Mouse (Mus musculus): ENCODE measurements at regions not wholly inside any gene's neighbourhood (a gene's known extent, or its start where the extent isn't known, plus 50 kb on each side); places are given as distances from the start of the nearest gene placed in this dataset.

DNA sequence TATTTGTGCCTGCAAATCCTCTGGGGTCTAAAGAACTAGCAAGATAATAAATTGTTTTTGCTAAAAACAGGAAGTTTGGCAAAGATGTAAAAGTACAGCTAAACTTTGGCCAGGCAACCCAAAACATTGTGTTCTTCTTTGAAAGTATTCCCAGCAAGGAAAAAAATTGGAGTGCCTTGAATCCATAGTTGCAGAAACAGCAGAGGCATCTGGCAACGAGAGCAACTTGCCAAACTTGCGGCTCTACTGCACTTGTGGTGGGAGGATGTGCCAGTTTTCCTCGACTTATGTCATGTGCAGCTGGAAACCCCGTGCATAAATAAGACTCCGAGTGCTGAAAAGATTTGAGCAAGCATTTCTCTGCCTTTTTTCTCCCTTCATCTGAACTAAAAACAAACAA, 185.2 kb upstream of the Meis1 start:
- TF ChIP-seq CTCF (IDR thresholded peaks at IDR 0.05; ENCODE audit: low read depth) (no peak), EP300 (IDR thresholded peaks at IDR 0.05; ENCODE audit: low read depth) (no peak)
- H3K4me1 ChIP-seq (replicated peaks; ENCODE audit: control insufficient read depth in 2 of 2, insufficient read depth in 2 of 2, low read length in 1 of 2): no peaks in the 10 kb centered on the region

DNA sequence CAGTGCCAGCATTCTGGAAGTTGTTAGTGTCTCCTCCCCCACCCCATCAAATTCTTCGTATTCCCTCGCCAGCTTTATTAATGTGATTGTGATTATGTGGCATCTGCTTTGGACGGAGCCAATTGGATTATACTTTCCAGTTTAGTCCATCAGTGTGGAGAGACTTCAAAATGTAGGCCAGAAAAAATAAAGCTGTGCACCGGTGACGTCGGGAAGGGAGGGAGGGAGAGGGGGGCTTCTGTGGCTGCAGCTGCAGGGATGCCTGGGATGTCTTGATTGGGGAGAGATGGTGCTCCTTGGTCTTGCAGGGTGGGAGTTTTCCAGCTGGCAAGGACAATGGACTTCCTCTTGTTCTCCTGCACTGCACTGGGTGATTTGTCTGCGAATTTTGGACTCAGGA, 185.7 kb upstream of the Meis1 start:
- no peak for TF ChIP-seq CTCF (IDR thresholded peaks at IDR 0.05; ENCODE audit: low read depth)
- no peak for TF ChIP-seq EP300 (IDR thresholded peaks at IDR 0.05; ENCODE audit: low read depth)
- Histone ChIP-seq H3K27me3 (ENCODE audit: control insufficient read depth, insufficient read depth, low read length) (no peaks in the 10 kb centered on the region), H3K9me3 (ENCODE audit: control insufficient read depth, low read length) (no peaks in the 10 kb centered on the region), H3K4me2 (ENCODE audit: low read depth) (no peak overlapping the region), H3K4me1 (replicated peaks; ENCODE audit: control insufficient read depth in 2 of 2, insufficient read depth in 2 of 2, low read length in 1 of 2) (no peaks in the 10 kb centered on the region), H3K4me3 (ENCODE audit: insufficient read depth in 1 of 2, low read depth in 2 of 2, low read length in 2 of 2) (no peak overlapping the region), H3K27ac (no peak overlapping the region), H3K9ac (replicated peaks) (no peak overlapping the region), H3K36me3 (replicated peaks; ENCODE audit: control insufficient read depth, insufficient read depth, low read depth) (no peaks in the 10 kb centered on the region)
- 47% methylated on average over 7 of the region's 7 CpGs for WGBS (ENCODE audit: insufficient replicate concordance)
- no peak for ATAC-seq (ENCODE audit: insufficient read depth)
- DNase-seq (ENCODE audit: low read depth in 3 of 3, low spot score in 3 of 3): no peak

More for the DNA sequence above, 185.2 kb upstream of the Meis1 start:
- Histone ChIP-seq H3K36me3 (replicated peaks; ENCODE audit: control insufficient read depth, insufficient read depth, low read depth) (no peaks in the 10 kb centered on the region), H3K9ac (replicated peaks) (no peak overlapping the region), H3K4me2 (ENCODE audit: low read depth) (no peak overlapping the region), H3K4me3 (ENCODE audit: insufficient read depth in 1 of 2, low read depth in 2 of 2, low read length in 2 of 2) (no peak overlapping the region), H3K27me3 (ENCODE audit: control insufficient read depth, insufficient read depth, low read length) (no peaks in the 10 kb centered on the region), H3K27ac (no peak overlapping the region), H3K9me3 (ENCODE audit: control insufficient read depth, low read length) (no peaks in the 10 kb centered on the region)
- ATAC-seq (ENCODE audit: insufficient read depth) (no peak), DNase-seq (ENCODE audit: low read depth in 3 of 3, low spot score in 3 of 3) (no peak)
- 52% methylated on average over 5 of the region's 5 CpGs for WGBS (ENCODE audit: insufficient replicate concordance)

DNA sequence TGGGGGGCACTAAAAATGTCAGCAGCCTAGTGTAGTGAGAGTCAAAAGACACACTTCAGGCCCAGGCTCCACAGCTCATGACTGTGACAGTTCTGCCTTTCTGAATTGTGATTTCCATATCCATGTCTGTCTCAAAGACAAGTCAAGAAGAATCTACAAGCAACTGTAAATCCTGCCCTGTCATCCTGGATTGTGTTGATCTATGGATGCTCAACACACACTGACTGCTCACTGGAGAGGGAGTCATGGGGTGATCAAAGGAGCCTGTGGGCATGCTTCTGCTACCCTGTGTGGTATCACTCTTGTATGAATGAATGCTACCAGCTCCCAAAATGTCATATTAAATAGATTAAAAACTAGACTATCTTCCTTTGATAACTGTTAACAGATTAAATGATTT, 186.4 kb upstream of the Meis1 start:
- no peaks in the 10 kb centered on the region for H3K27me3 ChIP-seq (ENCODE audit: control insufficient read depth, insufficient read depth, low read length)
- H3K4me1 ChIP-seq (replicated peaks; ENCODE audit: control insufficient read depth in 2 of 2, insufficient read depth in 2 of 2, low read length in 1 of 2): no peaks in the 10 kb centered on the region
- no peaks in the 10 kb centered on the region for H3K9me3 ChIP-seq (ENCODE audit: control insufficient read depth, low read length)
- ATAC-seq (ENCODE audit: insufficient read depth) (no peak), DNase-seq (ENCODE audit: low read depth in 3 of 3, low spot score in 3 of 3) (no peak)
- no peak overlapping the region for H3K4me3 ChIP-seq (ENCODE audit: insufficient read depth in 1 of 2, low read depth in 2 of 2, low read length in 2 of 2)
- no peak for TF ChIP-seq CTCF (IDR thresholded peaks at IDR 0.05; ENCODE audit: low read depth)
- TF ChIP-seq EP300 (IDR thresholded peaks at IDR 0.05; ENCODE audit: low read depth): no peak
- no peak overlapping the region for H3K9ac ChIP-seq (replicated peaks)
- H3K27ac ChIP-seq: no peak overlapping the region
- H3K4me2 ChIP-seq (ENCODE audit: low read depth): no peak overlapping the region
- H3K36me3 ChIP-seq (replicated peaks; ENCODE audit: control insufficient read depth, insufficient read depth, low read depth): no peaks in the 10 kb centered on the region

DNA sequence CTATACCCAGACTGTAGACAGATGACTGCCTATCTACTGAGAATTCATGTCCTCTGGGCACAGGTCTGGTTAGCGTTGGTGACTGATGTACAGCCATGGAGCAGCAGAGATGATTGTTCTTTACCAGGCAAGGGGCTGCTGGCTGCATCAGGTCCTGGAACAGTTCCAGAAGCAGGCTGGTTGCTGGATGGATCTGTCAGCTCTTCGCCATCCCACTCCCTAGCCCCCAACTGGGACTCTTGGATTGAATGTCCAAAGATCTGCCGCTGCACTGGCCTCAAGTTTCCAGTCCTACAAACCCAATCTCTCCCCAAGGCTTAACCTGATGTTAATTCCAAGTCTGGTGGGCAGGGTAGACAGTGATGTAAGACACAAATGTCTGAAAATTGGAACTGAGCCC, 200.7 kb upstream of the Meis1 start:
- 62% methylated on average over 3 of the region's 3 CpGs for WGBS (ENCODE audit: insufficient replicate concordance)
- no peak overlapping the region for H3K9ac ChIP-seq (replicated peaks)
- H3K27me3 ChIP-seq (ENCODE audit: control insufficient read depth, insufficient read depth, low read length): no peaks in the 10 kb centered on the region; the same call in 1 of the 2 replicates
- H3K4me1 ChIP-seq (replicated peaks; ENCODE audit: control insufficient read depth in 2 of 2, insufficient read depth in 2 of 2, low read length in 1 of 2): no peaks in the 10 kb centered on the region
- H3K36me3 ChIP-seq (replicated peaks; ENCODE audit: control insufficient read depth, insufficient read depth, low read depth): no peaks in the 10 kb centered on the region
- no peak overlapping the region for H3K4me3 ChIP-seq (ENCODE audit: insufficient read depth in 1 of 2, low read depth in 2 of 2, low read length in 2 of 2)
- H3K9me3 ChIP-seq (ENCODE audit: control insufficient read depth, low read length): no peaks in the 10 kb centered on the region
- no peak overlapping the region for H3K4me2 ChIP-seq (ENCODE audit: low read depth)
- ATAC-seq (ENCODE audit: insufficient read depth): no peak
- H3K27ac ChIP-seq: no peak overlapping the region
- DNase-seq (ENCODE audit: low read depth in 3 of 3, low spot score in 3 of 3): no peak
- TF ChIP-seq CTCF (IDR thresholded peaks at IDR 0.05; ENCODE audit: low read depth) (no peak), EP300 (IDR thresholded peaks at IDR 0.05; ENCODE audit: low read depth) (no peak)

DNA sequence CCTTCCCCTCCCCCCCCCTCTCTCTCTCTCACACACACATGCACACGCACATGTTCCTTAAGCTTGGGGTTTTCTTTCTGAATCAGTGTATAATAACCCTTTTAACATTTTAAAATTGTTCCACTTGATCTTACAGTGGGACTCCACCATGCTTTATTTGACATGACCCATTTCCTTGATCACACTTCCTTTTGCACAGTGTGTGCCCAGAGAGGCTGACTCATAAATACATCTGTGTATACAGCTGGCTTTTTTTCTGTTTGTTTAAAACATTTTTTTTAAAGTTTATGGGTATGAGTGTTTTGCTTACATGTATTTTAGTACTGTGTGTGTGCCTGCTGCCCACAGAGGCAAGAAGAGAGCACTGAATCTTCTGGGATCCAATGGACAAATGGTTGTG, 202.7 kb upstream of the Meis1 start:
- Histone ChIP-seq H3K4me1 (replicated peaks; ENCODE audit: control insufficient read depth in 2 of 2, insufficient read depth in 2 of 2, low read length in 1 of 2) (no peaks in the 10 kb centered on the region), H3K9ac (replicated peaks) (no peak overlapping the region), H3K27me3 (ENCODE audit: control insufficient read depth, insufficient read depth, low read length) (no peaks in the 10 kb centered on the region; the same call in 1 of the 2 replicates), H3K9me3 (ENCODE audit: control insufficient read depth, low read length) (no peaks in the 10 kb centered on the region), H3K4me3 (ENCODE audit: insufficient read depth in 1 of 2, low read depth in 2 of 2, low read length in 2 of 2) (no peak overlapping the region), H3K4me2 (ENCODE audit: low read depth) (no peak overlapping the region), H3K36me3 (replicated peaks; ENCODE audit: control insufficient read depth, insufficient read depth, low read depth) (no peaks in the 10 kb centered on the region), H3K27ac (no peak overlapping the region)
- no peak for DNase-seq (ENCODE audit: low read depth in 3 of 3, low spot score in 3 of 3)
- no peak for ATAC-seq (ENCODE audit: insufficient read depth)
- TF ChIP-seq CTCF (IDR thresholded peaks at IDR 0.05; ENCODE audit: low read depth) (no peak), EP300 (IDR thresholded peaks at IDR 0.05; ENCODE audit: low read depth) (no peak)
- 100% methylated on average over 1 of the region's 1 CpGs for WGBS (ENCODE audit: insufficient replicate concordance)

Measured in liver, embryonic 14.5 days (tissue).